Mouse (Mus musculus) CH12F3 (cell line): ENCODE measurements around the gene Vps26b.

Experiments
- in situ Hi-C: fragments of 300-500 bp; cut with MboI; formaldehyde crosslinking; loops from 2 replicates; pipeline ENCODE4 v1.14.3; 2020; ENCODE audit warnings: low sequenced_read_pairs

Gene Vps26b

GRCm38 (mm10) chr9:26997062-26997461 lies 32.8 kb downstream of the Vps26b start:
- in situ Hi-C loops = no loop called here

- in situ Hi-C loops = no loop called here
These were observed 36.0 kb downstream of the Vps26b start for GRCm38 (mm10) chr9:26993900-26994299.

- in situ Hi-C loops = no loop called here
These were observed 36.7 kb downstream of the Vps26b start for GRCm38 (mm10) chr9:26993118-26993517.

- in situ Hi-C loops = no loop called here
These were observed 39.7 kb downstream of the Vps26b start for GRCm38 (mm10) chr9:26990181-26990580.

GRCm38 (mm10) chr9:26985668-26986277 lies 44.1 kb downstream of the Vps26b start:
- in situ Hi-C loops = no loop called here

- in situ Hi-C loops = no loop called here
These were observed 44.7 kb downstream of the Vps26b start for GRCm38 (mm10) chr9:26985090-26985613.

- in situ Hi-C loops = no loop called here
These were observed 51.1 kb downstream of the Vps26b start for GRCm38 (mm10) chr9:26978776-26979175.

- in situ Hi-C loops = no loop called here
These were observed 52.1 kb downstream of the Vps26b start for GRCm38 (mm10) chr9:26977754-26978153.
